Mouse (Mus musculus): ENCODE measurements around the gene Trak1. TPM values are rescaled to one million over a fixed set of nuclear protein-coding genes. Genes with fewer than 3 reads are reported as not detected.

Trak1 gene
- polyA plus RNA-seq, 1 experiment, result 22.2 TPM

- peaks cover 9% of the 10 kb centered on the region for H3K4me1 ChIP-seq (ENCODE audit: control insufficient read depth, insufficient read depth, low read length)
- no peaks in the 10 kb centered on the region for H3K27me3 ChIP-seq (ENCODE audit: control insufficient read depth, insufficient read depth, low read length)
- no peak overlapping the region for H3K4me3 ChIP-seq (ENCODE audit: control insufficient read depth, low read depth, low read length)
- no peak overlapping the region for H3K27ac ChIP-seq (ENCODE audit: control insufficient read depth, insufficient read depth, low read depth, low read length)
- TF ChIP-seq CTCF (IDR thresholded peaks at IDR 0.05; ENCODE audit: control insufficient read depth, insufficient read depth, insufficient replicate concordance, low read depth, low read length) (no peak), POLR2A (IDR thresholded peaks at IDR 0.05; ENCODE audit: control insufficient read depth, low read depth, low read length) (no peak)
- no peaks in the 10 kb centered on the region for H3K36me3 ChIP-seq (ENCODE audit: control insufficient read depth, insufficient read depth, low read length)
Observed at GRCm38 (mm10) chr9:121400608-121401007, 103.3 kb downstream of the Trak1 start.

DNA sequence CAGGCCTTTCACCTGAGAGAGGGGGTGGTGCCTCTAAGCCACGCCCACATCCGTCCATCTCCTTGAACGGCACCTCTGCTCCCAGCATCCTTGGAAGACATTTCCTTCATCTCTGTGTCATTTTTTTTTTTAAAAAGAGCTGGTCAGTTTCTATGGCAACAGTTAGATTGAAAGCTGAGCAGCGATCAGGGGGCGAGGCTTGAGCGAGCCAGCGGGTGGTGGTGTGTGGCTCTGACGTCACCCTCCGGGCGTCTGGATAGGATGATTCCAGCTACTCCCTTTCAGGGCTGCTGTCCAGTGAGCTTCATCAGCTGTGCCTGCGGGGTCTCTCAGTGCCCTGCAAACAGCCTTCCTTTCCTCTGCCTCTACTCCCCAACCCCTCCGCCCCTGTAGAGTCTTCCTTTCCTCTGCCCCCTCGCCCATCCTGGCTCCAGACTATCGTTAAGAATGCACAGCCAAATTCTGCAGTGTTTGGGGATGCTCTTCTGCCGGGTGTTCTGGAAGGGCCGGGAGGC, 105.9 kb downstream of the Trak1 start:
- TF ChIP-seq CTCF (IDR thresholded peaks at IDR 0.05; ENCODE audit: control insufficient read depth, insufficient read depth, insufficient replicate concordance, low read depth, low read length) (no peak), POLR2A (IDR thresholded peaks at IDR 0.05; ENCODE audit: control insufficient read depth, low read depth, low read length) (no peak)
- Histone ChIP-seq H3K36me3 (ENCODE audit: control insufficient read depth, insufficient read depth, low read length) (no peaks in the 10 kb centered on the region), H3K27me3 (ENCODE audit: control insufficient read depth, insufficient read depth, low read length) (no peaks in the 10 kb centered on the region), H3K4me3 (ENCODE audit: control insufficient read depth, low read depth, low read length) (peak overlapping the region; percentile 5; the same call in 1 of the 2 replicates), H3K27ac (ENCODE audit: control insufficient read depth, insufficient read depth, low read depth, low read length) (no peak overlapping the region), H3K4me1 (ENCODE audit: control insufficient read depth, insufficient read depth, low read length) (peaks cover 9% of the 10 kb centered on the region)

DNA sequence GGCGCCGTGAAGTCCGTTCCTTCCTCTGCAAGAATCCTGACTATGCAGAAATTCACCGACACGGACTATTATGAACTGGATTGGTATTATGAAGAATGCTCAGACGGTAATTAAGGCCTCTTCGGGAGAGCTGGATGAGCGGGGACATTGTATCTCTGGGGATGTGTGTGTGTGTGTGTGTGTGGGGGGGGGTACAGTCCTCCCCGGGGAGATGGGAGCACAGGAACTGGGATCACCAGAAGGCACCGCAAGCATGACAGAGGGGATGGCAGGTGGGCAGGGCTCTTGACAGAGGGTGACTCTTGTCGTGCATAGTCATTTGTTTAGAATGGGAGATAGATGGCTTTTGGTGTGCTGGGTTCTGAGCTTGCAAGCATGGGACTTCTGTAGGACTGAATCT, 106.4 kb downstream of the Trak1 start:
- Histone ChIP-seq H3K4me1 (ENCODE audit: control insufficient read depth, insufficient read depth, low read length) (peaks cover 9% of the 10 kb centered on the region), H3K36me3 (ENCODE audit: control insufficient read depth, insufficient read depth, low read length) (no peaks in the 10 kb centered on the region), H3K27me3 (ENCODE audit: control insufficient read depth, insufficient read depth, low read length) (no peaks in the 10 kb centered on the region), H3K4me3 (ENCODE audit: control insufficient read depth, low read depth, low read length) (no peak overlapping the region), H3K27ac (ENCODE audit: control insufficient read depth, insufficient read depth, low read depth, low read length) (no peak overlapping the region)
- no peak for TF ChIP-seq CTCF (IDR thresholded peaks at IDR 0.05; ENCODE audit: control insufficient read depth, insufficient read depth, insufficient replicate concordance, low read depth, low read length)
- TF ChIP-seq POLR2A (IDR thresholded peaks at IDR 0.05; ENCODE audit: control insufficient read depth, low read depth, low read length), result no peak

GRCm38 (mm10) chr9:121405088-121405681, 107.9 kb downstream of the Trak1 start:
- no peak overlapping the region for H3K27ac ChIP-seq (ENCODE audit: control insufficient read depth, insufficient read depth, low read depth, low read length)
- peaks cover 9% of the 10 kb centered on the region for H3K4me1 ChIP-seq (ENCODE audit: control insufficient read depth, insufficient read depth, low read length)
- no peak overlapping the region for H3K4me3 ChIP-seq (ENCODE audit: control insufficient read depth, low read depth, low read length)
- no peaks in the 10 kb centered on the region for H3K36me3 ChIP-seq (ENCODE audit: control insufficient read depth, insufficient read depth, low read length)
- no peaks in the 10 kb centered on the region for H3K27me3 ChIP-seq (ENCODE audit: control insufficient read depth, insufficient read depth, low read length)
- no peak for TF ChIP-seq POLR2A (IDR thresholded peaks at IDR 0.05; ENCODE audit: control insufficient read depth, low read depth, low read length)
- no peak for TF ChIP-seq CTCF (IDR thresholded peaks at IDR 0.05; ENCODE audit: control insufficient read depth, insufficient read depth, insufficient replicate concordance, low read depth, low read length)

GRCm38 (mm10) chr9:121405792-121406191, 108.5 kb downstream of the Trak1 start:
- Histone ChIP-seq H3K4me3 (ENCODE audit: control insufficient read depth, low read depth, low read length) (no peak overlapping the region), H3K27me3 (ENCODE audit: control insufficient read depth, insufficient read depth, low read length) (no peaks in the 10 kb centered on the region), H3K4me1 (ENCODE audit: control insufficient read depth, insufficient read depth, low read length) (peaks cover 9% of the 10 kb centered on the region), H3K36me3 (ENCODE audit: control insufficient read depth, insufficient read depth, low read length) (no peaks in the 10 kb centered on the region), H3K27ac (ENCODE audit: control insufficient read depth, insufficient read depth, low read depth, low read length) (no peak overlapping the region)
- TF ChIP-seq POLR2A (IDR thresholded peaks at IDR 0.05; ENCODE audit: control insufficient read depth, low read depth, low read length) (no peak), CTCF (IDR thresholded peaks at IDR 0.05; ENCODE audit: control insufficient read depth, insufficient read depth, insufficient replicate concordance, low read depth, low read length) (no peak)

DNA sequence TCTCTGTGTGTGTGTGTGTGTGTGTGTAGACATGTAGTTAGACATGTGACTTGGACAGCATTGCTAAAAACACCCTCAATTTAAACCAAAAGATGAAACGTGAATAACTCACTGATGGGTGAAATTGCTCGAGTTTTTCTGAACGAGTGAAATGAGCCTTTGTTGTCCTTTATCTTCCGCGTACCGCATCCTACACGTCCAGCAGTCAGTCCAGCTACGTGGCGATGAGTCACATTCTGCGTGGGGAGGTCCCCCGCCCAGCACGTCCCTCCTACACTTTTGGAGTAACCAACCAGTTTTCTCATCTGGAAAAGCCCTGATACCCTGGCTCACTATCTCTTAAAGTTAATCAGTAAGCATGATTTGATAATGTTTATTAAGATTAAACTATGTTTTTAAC, 116.9 kb downstream of the Trak1 start:
- no peaks in the 10 kb centered on the region for H3K27me3 ChIP-seq (ENCODE audit: control insufficient read depth, insufficient read depth, low read length)
- H3K36me3 ChIP-seq (ENCODE audit: control insufficient read depth, insufficient read depth, low read length), result no peaks in the 10 kb centered on the region
- H3K4me3 ChIP-seq (ENCODE audit: control insufficient read depth, low read depth, low read length), result no peak overlapping the region
- H3K4me1 ChIP-seq (ENCODE audit: control insufficient read depth, insufficient read depth, low read length), result no peaks in the 10 kb centered on the region
- TF ChIP-seq CTCF (IDR thresholded peaks at IDR 0.05; ENCODE audit: control insufficient read depth, insufficient read depth, insufficient replicate concordance, low read depth, low read length) (no peak), POLR2A (IDR thresholded peaks at IDR 0.05; ENCODE audit: control insufficient read depth, low read depth, low read length) (no peak)
- no peak overlapping the region for H3K27ac ChIP-seq (ENCODE audit: control insufficient read depth, insufficient read depth, low read depth, low read length)

- Histone ChIP-seq H3K27me3 (ENCODE audit: control insufficient read depth, insufficient read depth, low read length) (no peaks in the 10 kb centered on the region), H3K4me1 (ENCODE audit: control insufficient read depth, insufficient read depth, low read length) (no peaks in the 10 kb centered on the region), H3K27ac (ENCODE audit: control insufficient read depth, insufficient read depth, low read depth, low read length) (peak overlapping the region; percentile 3; the same call in 1 of the 2 replicates), H3K4me3 (ENCODE audit: control insufficient read depth, low read depth, low read length) (no peak overlapping the region), H3K36me3 (ENCODE audit: control insufficient read depth, insufficient read depth, low read length) (no peaks in the 10 kb centered on the region)
- TF ChIP-seq POLR2A (IDR thresholded peaks at IDR 0.05; ENCODE audit: control insufficient read depth, low read depth, low read length) (peak; percentile 35; the same call in 1 of the 2 replicates), CTCF (IDR thresholded peaks at IDR 0.05; ENCODE audit: control insufficient read depth, insufficient read depth, insufficient replicate concordance, low read depth, low read length) (no peak)
Observed at GRCm38 (mm10) chr9:121415626-121416241, 118.4 kb downstream of the Trak1 start.
